Mouse (Mus musculus) urinary bladder, adult 18-20 months (tissue): Measurements from ENCODE around the gene Fbxo31.

Source experiments
- DNase-seq, 2 experiments: peaks; one replicate each; pipeline ENCODE4 v3.0.0; 2022; ENCODE audit warnings: low spot score in 2 of 2, mixed read lengths in 2 of 2

Gene Fbxo31

DNA sequence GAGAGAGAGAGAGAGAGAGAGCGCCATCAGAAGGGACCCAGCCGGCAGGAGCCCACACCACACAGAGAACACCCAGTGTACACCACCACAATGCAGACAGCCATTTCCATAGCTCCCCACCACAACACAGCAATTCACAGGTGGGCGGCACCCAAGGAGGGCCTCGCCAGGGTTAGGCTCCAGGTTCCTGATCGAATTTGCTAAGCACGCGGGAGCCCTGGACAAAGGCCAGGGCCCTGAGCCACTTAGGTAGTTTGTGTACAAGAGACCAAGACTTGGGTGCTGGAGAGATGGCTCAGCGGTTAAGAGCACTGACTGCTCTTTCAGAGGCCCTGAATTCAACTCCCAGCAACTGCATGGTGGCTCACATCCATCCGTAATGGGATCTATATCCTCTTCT is 26.1 kb downstream of the Fbxo31 start:
- DNase-seq: no peak

DNA sequence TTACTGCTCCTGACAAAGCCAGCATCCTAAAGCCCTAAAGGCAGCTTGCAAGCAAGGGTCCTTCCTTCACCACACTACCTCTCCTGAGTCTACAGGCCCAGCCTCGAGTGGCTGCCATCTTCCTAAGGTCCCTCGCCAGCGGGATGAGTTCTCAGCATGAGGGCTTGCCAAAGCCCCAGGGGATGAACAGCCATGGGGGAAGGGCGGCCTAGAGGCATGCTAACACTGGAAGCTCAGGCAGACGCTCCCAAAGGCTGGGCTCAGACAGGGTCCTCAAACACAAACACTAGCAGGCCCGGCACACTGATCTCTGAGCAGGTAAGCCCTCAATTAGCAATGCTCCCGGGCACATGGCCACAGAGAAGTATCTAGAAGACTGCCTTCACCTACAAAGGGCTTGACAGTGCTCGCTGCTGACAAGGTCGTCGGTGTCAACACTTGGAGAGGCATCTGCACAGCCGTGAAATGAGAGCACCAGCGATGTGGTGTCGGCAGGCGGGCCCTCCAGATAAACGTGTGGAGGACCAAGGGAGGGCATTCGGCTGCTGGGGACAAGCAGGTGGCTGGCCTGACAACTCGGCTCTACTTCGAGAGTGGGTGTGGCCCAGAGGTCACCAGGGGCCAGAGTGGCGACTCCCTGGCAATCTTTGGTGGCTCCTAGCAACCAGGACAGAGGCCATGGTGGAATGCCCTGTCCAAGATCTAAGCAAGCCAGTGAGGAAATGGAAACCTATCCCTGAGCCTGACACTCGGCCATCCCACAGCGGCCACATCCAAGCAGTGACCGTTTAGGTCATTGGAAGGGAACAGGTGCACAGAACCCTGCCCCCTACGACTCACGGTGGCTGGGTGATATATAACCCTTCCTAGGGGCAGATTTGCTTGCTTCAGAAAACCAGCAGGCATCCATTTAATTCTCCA is 27.3 kb downstream of the Fbxo31 start:
- DNase-seq: no peak

DNA sequence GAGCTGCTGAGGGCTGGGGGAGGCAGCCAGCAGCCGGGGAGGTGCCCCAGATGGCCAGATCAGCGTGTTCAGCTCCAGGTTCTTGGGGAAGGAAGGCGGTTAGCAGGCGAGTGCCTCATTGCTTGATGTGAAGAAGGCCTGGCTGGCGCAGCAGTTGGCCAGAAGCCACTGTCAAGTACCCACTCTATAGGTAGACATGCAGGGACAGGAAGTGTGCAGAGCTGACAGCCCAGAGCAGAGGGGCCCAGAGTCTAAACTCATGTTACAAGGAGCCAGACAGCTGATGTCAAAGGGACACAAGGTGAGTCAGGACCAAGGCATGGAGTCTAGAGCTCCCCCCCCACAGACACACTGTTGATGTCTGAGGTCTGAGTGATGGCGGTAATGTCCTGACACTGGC is 28.6 kb downstream of the Fbxo31 start:
- DNase-seq: no peak

DNA sequence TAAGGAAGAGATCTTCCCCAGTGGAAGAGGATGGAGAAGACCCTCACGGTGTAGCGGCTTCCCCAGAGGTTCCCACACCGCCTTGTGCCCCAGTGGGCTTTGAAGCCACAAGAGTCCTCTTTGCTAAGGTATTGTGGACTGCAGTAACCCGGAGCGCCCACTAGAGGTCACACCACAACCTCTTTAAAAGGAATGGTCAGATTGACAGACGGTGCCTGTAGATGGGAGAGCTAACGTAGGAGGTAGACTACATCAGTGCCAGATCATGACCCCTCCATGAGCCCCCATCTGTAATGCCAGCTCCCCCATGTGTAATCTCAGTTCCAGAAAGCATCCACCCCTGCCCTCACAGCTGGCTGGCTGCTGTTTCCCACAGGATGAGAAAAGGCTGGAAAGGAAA is 31.5 kb downstream of the Fbxo31 start:
- DNase-seq: peak; percentile 35 to 38

DNA sequence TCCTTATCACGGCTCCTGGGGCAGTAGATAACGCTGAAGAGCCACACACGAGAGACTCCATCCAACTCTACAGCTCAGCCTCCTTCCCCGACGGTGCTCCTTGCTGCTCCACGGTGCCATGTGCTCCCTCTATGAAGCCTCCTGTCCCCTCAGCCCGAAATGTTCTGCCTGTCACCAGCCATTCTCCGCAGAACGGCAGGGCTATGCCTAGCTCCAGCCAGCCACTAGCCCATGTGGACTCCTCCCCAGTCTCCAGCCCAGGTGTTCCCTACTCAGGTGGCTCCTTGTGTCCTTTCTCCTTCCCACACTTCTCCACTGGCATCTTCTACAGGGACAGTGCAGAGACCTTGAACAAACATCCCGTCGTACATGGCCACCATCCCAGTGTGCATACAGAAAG is 33.7 kb downstream of the Fbxo31 start:
- DNase-seq: no peak

DNA sequence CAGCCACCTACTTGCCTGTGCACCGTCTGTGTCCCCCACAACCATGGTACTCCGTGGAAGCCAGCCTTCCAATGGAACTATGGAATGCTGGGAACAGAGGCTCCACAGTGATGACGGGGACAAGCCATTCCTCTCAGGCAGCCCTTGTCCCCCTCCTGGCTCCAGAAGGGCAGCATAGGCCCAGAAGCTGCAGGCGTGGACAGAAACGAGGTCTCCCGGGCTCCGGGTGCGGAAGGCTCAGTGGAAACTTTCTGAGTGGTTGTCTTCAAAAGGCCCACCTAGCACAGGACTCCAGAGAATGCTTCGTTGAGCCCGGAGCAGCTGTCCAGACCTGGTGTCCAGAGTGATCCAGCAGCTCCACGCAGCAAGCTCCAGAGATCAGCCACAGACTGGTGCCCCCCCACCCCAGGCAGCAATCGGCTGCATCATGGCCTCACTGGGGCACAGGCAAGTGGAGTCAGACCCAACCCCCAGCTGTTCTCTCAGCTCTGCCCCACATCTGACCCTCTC is 34.3 kb downstream of the Fbxo31 start, which contains the start of gene 1700018B08Rik:
Gene 1700018B08Rik (minus strand): TSS at position 45 of the 510 bp plus-strand sequence.
- DNase-seq: no peak

DNA sequence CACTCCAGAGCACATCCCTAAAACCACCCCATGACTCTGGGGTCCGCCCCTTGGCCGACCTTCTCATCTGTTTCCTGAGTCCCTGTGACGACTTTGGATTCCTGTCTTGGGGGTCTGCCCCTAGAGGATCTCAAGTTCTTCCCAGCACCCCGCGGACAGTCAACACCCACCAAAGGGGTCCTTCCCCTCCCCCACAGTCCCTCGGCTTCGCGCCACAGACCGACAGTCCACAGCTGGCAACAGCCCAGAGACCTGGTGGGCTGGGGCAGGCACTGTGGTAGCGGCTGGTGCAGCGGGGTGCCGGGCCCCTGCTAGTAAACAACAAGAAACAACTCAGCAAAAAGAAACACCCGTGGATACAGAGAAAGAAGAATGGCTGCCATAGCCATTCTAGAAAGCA is 35.7 kb downstream of the Fbxo31 start:
- no peak for DNase-seq

DNA sequence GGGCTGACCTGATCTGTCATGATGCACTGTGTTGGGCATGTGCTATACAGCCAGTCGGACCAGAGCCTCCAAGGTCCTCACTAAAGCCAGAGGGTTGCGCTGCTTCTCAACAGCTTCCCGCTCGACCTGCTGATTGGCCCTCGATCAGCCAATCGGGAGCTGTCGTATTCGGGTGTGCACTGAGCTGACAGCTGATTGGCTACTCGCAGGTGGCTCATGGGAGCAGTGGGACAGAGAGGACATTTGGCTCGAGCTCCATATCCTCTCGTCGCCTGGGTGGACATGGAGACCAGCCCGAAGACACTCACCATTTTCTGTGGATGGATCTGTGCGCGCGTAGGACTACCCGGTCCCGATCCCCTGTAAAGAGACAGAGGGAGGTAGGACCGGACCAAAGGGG is 36.7 kb downstream of the Fbxo31 start:
- no peak for DNase-seq

DNA sequence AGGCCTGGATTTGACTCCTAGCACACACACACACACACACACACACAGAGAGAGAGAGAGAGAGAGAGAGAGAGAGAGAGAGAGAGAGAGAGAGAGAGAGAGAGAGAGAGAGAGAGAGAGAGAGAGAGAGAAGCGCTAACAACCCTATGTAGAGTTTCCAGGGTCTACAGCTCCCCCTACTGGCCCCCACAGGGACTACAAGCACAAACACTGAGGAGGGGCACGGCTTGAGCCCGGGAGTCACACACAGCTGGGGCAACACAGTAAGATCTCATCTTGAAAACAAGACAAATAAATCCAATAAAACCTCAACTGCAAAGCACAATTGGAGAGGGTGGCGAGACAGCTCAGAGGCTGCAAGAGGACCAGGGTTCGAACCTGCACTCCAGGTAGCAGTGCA is 46.2 kb downstream of the Fbxo31 start:
- no peak for DNase-seq

DNA sequence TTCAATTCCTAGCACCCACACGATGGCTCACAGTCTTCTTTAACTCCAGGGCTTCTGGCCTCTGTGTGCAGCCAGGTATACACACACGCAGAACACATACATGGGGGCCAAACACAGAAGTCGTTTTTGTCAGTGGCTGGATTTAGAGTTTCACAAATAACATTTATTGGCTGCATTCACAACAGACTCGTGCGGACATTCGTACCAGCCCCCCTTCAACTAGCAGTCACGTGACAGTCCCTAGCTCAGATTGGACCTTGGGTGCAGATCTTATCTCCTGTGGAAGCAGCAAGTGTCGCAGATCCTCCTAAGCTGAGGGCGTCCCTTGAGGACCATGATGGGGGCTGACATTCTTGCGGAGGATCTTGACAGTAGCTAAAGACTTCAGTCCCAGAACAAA is 48.0 kb downstream of the Fbxo31 start:
- DNase-seq: no peak

DNA sequence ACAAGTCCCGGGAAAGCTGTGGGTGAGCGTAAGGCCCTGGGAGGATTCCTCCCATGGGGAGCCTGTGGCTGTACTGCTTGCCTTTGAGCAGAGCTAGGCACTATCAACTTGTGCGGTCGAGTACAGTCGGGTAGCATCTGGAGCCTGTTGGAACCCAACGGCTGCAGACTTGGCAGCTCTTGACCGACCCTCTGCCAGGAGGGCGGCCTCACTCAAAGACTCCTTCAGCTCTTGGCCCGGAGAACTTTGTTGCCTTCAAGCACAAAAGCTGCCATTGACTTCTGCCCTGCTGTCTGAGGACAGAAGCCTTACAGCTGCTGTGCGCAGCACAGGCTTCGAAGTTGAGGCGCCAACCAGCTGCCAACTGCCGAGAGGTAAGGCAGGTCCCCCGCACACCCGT is 49.8 kb downstream of the Fbxo31 start:
- no peak for DNase-seq

DNA sequence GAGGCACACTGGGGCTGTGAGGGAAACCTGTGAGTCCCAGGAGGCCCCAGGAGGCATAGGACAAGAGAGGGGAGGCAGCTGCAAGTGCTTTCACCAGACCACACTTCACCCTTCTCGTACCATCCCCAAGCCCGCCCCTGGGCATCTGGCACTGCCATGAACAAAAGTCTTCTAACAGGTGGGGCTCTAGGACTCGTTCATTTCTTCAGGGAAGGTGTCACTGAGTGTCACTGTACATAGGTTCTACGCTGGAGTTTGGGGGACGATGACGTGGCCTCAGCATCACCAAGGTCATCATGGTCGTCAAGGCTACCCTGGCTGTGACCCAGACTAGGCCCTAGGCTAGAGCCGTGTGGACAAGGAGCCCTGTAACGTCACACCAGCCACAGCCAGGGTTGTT is 50.9 kb downstream of the Fbxo31 start:
- DNase-seq: no peak

DNA sequence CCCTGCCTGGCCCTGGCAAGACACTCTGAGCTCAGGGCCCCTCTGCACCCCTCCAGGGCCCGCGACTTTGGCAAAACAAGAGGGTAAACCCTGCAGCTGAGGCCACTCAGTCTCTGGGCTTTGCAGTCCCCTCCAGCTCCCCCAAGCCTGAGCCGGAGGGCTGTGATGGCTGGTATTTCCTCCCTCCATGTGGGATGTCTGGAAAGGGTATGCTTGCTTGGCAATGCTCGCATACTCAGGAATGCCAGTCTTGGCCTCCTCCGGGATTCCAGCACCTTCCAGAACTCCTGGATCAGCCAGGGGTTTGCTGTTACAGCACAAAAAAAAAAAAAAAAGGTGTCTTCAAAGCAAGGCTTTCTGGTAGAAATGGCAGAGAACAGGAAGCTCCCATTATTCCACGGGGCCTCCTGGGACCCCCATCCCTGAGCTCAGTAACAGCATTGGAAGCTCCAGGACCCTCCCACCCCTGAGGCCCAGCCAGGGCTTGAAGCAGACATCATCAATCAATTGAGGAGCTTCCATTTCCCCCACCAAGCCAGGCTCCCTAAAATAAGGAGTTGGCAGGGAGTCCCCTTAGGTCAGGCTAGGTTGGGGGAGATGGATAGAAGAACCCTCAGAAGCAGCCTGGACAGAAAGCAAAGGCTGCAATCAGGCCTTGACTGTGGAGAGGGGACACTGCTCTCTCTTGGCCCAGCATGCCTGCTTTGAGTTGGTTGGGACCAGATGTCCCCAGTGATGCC is 51.6 kb downstream of the Fbxo31 start:
- no peak for DNase-seq

DNA sequence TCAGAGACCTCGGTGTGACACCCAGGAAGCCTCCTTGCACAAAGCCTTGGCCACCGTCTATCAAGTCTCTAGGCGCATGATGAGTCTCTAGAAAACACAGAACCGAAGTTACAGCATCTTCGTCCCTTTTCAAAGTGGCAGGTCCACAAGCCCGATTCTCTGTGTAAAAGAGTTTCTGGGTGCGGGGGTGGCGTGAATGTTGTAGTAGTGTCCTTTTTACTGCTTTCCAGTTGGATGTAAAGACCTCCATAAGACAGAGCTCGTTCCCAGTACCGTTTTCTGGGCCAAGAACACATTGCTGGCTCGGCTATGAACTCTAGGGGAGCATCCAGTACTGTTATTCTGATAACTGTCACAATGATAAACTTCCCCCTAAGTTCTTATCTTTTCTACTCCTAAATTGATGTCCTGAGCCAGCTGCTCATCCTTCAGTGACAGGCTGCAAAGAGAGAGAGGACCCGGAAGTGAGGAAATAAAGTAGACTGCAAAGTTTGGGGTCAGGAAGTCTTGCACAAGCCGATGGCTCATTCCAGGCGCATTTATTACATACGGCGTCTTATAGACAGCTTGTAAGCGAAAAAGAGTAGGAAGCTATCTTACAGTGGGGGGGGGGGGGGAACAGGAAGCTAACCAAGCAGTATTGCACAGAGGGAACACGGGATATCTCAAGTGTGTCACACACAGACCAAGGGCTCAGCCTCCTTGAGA is 53.3 kb downstream of the Fbxo31 start:
- no peak for DNase-seq

DNA sequence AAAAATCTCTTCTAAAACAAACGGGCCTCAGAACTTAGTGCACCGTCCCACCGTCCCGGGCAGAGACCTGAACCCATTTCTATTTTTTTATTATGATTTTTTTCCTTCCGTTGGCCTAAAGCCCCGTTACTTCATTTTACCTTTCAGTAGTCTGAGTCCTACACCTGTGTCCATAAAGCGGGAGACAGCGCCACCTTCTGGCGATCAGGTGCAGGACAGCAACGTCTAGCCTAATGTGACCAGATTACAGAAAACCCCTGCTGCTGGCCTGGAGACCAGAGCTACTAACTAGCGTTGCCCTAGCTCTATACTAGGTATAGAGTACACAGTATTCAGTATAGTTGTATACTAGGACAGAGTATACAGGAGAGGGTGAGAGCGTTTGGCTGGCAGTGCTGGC is 65.2 kb downstream of the Fbxo31 start:
- peak; percentile 62 to 72 for DNase-seq

DNA sequence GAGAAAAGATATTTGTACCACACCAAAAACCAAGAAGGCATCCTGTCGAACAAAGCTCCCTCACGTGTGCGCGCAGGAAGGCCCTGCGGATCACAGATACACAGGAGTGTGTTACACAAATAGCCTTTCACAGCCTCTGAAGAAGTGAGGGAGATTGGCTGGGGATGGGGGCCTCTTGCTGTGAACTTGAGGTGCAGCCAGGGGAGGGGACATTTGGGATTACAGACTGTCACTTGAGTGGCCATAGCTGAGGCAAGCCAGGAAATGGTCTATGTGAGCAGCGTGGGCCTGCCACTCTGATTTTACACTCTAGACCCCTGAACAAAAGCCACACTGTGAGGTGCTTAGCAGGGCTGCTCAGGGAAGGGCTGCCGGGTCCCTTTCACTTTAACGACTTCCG is 66.9 kb downstream of the Fbxo31 start:
- DNase-seq: no peak
